Mouse (Mus musculus): ENCODE results near the gene Hbq1b.
A peak's percentile ranks its signal among the peaks of the same experiment; 100 is the strongest.

Gene Hbq1b

DNA sequence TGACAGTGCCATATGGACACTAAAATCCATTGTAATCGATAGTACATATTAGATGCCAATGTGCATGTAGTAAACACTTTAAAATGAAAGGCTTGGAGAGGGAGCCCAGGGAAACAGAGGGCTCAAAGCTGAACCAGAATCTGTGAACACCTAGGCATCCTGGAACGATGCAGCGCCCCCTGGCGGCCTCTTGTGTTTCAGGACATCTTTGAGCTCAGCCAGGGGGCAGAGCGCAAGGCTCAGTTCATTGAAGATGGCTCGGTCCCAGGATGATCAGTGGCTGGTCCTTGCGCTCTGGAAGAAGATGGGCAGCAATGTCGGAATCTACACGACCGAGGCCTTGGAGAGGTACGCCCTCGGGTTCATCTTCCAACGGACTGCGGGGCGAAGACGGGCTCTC is 13.1 kb downstream of the Hbq1b start, which contains the start of gene Hbq1a:
TSS of gene Hbq1a (plus strand) at position 205 of the 400 bp plus-strand sequence.
- peak; percentile 78 to 88 for DNase-seq (ENCODE audit: low spot score in 2 of 2)

DNA sequence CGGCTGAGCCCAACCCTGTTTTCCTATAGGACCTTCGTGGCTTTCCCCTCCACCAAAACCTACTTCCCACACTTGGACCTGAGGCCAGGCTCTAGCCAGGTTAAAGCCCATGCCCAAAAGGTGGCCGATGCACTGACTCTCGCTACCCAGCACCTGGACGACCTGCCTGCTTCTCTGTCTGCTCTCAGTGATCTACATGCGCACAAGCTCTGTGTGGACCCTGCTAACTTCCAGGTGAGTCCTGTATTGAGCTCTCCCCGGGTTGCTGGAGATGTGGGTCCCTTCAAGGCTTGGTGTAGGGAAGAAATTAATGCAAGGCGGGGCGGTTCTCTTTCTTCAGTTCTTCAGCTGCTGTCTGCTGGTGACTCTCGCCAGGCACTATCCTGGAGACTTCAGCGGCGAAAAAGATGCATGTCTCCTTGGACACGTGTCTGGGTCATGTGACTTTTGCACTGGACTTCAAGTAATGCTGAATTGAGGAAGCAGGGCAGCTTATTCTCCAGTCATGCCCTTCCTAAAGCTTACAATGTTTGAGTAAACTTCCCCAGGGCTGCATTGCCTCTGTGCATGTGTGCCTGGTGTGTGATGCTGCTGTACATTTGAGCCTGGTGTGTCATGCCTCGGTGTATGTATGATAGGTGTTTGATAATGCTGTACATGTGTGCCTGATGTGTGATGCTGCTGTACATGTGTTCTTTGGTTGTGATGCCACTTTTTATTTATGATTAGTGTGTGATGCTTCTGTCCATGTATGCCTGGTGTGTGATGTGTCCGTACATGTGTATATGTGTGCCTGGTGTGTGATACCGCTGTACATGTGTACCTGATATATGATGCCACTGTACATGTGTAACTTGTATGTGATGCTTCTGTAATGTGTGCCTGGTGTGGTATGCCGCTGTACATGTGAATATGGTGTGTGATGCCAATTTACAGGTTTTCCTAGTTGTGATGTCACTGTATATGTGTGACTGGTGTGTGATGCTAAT is 13.8 kb downstream of the Hbq1b start:
- no peak for DNase-seq (ENCODE audit: low spot score in 2 of 2)

DNA sequence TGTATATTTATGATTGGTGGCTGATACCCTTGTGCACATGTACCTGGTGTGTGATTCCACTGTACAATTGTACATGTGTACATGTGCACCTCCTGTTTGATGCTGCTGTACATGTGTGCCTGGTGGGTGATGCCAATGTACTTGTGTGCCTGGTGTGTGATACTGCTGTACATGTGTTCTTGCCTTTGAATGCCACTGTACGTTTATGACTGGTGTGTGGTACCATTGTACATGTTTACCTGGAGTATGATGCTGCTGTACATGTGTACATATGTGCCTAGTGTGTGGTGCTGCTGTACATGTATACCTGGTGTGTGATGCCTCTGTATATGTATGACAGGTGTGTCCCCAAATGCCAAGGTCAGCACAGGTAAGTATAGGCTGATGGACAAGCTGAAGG is 14.7 kb downstream of the Hbq1b start:
- no peak for DNase-seq (ENCODE audit: low spot score in 2 of 2)

DNA sequence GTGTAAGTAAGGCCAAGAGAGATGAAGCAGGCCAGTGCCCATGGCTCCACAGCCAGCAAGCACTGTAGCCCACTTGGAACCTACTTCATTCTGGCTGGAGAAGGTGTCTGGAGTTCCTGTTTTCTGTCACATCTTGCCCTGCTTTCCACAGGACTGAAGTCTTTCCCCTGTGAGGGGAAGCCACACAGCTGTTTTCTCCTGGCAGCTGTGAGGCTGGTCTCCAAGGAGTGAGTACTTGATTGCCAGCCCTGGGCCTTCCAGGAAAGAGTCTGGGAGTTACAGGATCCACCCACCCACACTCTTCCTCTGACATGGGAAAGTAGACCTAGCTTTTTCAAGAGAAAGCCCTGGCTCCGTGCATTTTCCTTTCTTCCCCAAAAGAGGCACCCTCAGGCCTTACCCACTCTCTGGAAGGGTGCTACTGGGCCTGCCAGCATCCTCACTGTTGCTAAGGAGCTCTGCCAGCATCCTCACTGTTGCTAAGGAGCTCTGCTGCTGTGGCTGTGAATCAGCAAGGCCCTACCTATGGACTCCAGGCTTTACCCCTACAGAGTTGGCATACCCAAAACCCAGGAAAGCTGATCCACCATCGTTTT is 16.2 kb downstream of the Hbq1b start:
- DNase-seq (ENCODE audit: low spot score in 2 of 2), result peak in 1 of 2 experiments; percentile 57

DNA sequence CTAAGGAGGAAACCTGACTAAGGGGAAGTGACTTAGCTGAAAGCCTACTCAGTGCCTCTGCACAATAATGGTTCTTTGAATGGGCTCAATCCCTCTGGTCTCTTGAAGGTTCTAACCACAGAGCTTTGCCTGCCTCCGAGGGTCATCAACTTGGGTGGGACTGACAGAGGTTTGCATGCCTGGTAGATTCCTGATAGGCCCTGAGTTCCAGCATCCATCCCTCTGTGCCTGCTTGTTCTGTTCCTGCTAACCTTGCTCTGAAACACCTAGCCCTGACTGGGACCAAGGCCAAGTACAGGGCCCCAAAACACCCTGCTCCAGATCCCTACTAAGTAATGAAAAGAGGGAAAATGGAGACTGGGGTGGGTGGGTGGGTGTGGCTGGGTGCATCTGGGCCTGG is 16.7 kb downstream of the Hbq1b start:
- DNase-seq (ENCODE audit: low spot score in 2 of 2), result peak in 1 of 2 experiments; percentile 53

DNA sequence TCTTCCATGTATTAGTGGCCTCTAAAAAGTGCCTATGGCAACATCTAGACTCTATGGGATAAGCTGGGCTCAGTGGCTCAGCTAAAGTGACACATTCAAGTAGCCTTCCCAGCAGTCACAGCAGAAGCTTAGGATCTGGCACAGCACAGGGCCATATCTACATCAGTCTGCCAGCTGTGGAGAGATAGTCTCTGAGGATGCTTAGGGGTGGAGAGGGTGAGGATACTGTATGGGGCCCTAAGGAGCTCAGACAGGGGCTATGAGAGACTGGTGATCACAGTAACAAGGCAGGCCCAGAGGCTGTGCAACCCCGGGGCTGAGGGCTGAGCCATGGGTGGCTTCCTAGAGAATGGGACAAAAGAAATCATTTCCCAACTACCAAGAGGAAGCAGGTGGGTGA is 20.2 kb downstream of the Hbq1b start:
- DNase-seq (ENCODE audit: low spot score in 2 of 2), result peak in 1 of 2 experiments; percentile 56

DNA sequence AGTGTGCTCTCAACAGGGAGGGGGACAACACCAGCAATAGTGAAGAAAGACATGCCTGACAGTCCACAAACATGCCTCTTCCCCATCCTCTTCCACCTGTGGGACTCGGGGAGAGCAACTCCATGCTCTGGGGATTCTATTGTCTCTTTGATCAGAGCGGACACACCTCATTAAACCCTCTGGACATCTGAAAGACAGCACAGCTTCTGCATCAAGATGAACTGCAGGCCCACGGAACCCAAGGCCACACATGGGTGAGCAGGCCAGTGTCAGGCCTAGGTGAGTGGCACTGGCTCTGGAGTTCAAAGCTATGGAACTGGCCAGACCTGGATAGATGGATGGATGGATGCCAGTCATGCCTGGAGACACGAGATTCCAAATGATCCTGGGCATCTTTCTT is 22.7 kb downstream of the Hbq1b start:
- no peak for DNase-seq (ENCODE audit: low spot score in 2 of 2)

DNA sequence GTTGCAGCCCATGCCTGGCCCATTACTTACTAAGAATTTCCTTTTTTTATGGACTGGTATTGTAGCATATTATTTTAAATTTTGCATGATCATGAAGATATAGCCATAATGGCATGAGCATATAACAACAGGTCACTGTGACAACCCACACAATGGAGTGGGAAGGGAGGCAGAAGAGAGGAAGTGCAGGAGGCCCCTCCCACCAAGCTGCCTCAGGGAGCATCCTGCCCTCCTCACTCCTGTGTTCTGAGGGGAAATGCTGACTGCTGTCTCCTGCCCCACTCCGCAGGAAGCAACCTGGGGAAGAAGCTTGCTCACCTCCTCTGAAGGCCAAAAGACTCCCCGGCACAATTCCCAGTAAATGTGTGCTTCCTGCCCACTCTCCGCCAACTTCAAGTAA is 23.2 kb downstream of the Hbq1b start:
- DNase-seq (ENCODE audit: low spot score in 2 of 2), result no peak

DNA sequence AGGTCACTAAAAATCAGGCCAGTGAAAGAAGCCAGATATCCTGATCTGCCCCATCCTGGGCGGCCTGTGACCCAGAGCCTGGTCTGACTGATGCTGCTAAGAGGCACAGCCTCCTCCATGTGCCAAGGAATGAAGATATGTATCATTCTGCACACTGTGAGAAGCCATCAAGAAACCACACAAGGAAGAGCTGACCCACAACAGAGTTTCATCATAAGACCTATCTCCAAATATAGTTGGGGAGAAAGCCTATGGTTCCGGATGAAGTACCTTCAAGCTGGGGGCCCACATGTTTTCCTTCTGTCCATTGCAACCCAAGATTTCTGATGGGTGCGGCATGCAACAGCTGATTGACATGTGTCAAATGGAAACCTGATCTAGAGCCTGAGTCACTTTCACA is 29.2 kb downstream of the Hbq1b start:
- DNase-seq (ENCODE audit: low spot score in 2 of 2), result no peak

DNA sequence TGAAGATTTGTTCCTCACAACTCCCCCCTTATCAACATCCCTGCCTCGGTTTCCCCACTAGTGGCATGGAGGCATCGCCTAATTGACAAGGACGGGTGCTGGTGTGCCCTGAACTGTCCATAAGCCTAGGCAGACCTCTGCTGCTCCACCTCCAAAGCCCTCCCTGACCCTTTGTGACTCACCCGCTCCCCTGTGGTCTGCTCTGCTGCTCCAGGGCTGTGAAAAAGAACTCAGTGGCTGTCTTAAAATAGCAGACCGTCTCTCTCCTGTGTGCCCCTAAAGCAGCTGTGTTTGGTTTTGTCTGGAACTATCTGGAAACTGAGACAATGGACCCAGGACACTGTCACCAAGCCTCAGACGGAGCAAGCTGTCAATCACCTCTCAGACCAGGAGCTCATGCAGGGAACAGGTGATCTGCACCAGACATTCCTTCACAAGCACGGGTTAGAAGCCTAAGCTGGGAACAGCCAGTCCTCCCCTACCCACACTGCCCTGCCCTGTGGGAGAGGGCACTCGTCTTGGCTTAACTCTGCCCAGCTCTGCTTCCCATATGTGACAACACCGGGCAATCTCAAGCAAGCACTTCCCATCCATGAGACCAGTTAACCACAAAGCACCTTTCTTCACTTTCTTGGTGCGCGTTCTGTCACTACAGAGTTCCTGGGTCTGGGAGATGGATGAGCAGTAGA is 33.9 kb downstream of the Hbq1b start:
- no peak for DNase-seq (ENCODE audit: low spot score in 2 of 2)

DNA sequence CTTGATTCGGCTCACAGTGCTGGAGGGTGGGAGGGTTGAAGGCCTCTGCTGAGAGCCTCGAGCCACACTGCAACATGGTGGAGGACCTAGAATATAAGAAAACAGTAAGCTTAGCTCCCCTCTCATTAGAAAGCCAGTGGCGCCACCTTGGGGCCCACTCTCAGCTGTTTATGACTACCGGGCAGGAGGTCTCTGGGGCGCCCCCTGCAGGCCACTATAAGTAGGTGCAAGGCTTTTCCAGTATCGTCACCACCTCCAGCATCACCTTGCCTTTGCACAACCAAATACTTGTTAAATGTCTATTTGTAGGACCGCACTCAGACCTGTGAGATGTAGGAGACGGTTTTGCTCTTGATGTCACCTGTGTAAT is 34.4 kb downstream of the Hbq1b start:
- peak; percentile 82 to 92 for DNase-seq (ENCODE audit: low spot score in 2 of 2)

DNA sequence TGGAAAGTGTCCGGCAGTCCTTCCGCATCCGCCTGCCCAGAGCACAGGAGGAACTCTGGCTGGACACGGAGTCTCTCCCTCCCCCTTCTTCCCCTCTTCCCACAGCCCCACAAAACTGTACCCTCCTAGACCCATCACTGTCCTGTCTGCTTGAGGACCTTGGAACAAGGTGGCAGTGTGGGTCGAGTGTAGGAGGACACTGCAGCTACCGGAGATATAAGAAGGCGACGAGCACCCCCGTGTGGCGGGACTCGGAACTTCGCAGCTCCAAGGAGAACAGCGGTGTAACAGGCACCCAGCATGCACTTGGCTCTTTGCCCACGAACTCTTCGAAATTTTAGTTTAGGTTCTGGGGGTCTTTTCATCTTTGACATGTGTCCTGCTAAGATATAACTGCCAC is 37.8 kb downstream of the Hbq1b start:
- DNase-seq (ENCODE audit: low spot score in 2 of 2), result peak; percentile 85 to 96

DNA sequence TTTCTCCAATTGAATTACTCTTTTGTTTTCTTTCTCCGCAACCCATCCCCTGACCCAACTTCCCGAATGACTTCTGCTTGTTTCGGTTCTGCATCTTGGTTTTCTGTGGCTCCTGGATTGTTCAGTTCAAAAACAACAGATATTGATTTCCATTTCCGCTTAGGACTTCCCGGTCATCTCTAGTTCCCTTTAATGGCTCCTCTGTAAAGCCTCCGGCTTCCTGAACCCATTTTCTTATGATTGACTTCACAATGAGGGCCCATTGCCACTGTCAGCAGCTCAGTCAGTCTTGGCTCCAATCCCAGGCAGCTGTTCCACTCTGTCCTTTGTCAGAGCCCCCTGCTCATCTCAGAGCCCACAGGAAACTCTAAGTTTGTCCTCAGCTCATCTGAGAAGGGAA is 44.3 kb downstream of the Hbq1b start:
- DNase-seq (ENCODE audit: low spot score in 2 of 2), result no peak

DNA sequence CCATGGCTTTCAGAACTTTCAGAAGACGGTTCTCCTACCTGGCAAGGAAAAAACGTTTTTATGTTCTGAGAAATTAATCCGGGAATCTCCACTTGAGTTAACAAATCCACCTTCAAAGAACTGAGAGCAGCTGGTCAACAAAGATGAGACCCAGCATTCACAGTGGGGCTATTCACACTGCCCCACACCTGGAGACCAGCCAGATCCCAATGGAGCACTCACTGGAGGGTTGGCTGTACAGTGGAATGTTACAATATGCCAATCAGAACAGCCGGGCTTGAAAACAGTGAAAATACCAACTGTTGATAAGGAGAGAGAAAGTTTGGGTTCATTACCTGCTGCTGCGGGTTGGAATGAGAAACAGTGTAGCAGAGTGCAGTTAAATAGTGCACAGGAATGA is 45.1 kb downstream of the Hbq1b start:
- DNase-seq (ENCODE audit: low spot score in 2 of 2), result no peak

DNA sequence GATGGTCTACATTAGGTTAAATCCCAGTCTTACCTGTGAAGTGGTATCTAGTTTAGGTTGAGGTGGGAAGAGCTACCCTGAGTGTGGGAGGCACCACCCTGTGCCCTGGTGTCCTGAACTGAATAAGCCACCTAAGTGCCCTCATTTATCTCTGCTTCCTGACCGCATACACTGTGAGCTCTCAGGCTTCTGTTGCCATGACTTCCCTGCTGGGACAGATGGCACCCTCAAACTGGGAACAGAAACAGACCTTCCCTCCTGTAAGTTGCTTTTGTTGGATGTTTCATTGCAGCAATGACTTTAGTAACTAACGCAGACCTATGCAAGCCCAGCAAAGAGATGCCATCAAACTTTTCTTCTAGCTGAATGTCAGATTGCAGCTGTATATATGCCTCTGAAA is 46.5 kb downstream of the Hbq1b start:
- no peak for DNase-seq (ENCODE audit: low spot score in 2 of 2)

DNA sequence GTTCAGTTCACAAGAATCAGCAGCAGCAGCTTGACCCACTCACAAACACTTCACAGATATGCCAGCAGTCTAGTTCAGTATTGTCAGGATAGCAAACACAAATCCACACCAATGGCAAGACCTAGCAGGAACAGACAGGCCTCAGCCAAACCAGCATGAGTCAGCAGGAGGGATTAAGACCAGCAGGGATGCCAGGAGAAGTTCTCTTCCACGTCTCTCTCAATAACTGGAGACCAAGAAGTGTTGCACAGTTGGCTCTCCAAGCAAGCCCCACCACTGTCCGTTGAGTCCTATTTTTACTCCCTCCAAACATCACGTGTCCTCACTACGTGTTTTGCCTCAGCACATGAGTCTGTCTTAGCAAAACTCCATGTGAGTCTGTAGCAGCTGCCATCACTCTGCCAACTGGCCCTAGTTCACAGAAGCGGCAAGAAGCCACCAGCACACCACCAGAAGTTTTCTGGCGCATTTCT is 49.7 kb downstream of the Hbq1b start:
- no peak for DNase-seq (ENCODE audit: low spot score in 2 of 2)

Measured in spleen, postnatal 4 days (tissue).